Mouse (Mus musculus) kidney, adult 8-10 months (tissue): ENCODE measurements at regions not wholly inside any gene's neighbourhood (a gene's known extent, or its start where the extent isn't known, plus 50 kb on each side); places are given as distances from the start of the nearest gene placed in this dataset.

Experiments used
- DNase-seq, 2 experiments: peaks; one replicate each; pipeline ENCODE4 v3.0.0; 2022

GRCm38 (mm10) chr15:61927385-61928120, 1004.7 kb upstream of the A1bg start:
- no peak for DNase-seq

GRCm38 (mm10) chr15:61920041-61920440, 997.2 kb upstream of the A1bg start:
- DNase-seq = no peak

GRCm38 (mm10) chr15:61913546-61914160, 990.8 kb upstream of the A1bg start:
- DNase-seq = no peak

GRCm38 (mm10) chr15:61905165-61905845, 982.5 kb upstream of the A1bg start:
- DNase-seq = no peak

- no peak for DNase-seq
These were observed 977.0 kb upstream of the A1bg start for GRCm38 (mm10) chr15:61899809-61900208.

GRCm38 (mm10) chr15:61897566-61897965, 974.8 kb upstream of the A1bg start:
- DNase-seq = no peak

- DNase-seq = no peak
These were observed 967.5 kb upstream of the A1bg start for GRCm38 (mm10) chr15:61890330-61890729.

GRCm38 (mm10) chr15:61888569-61889326, 965.9 kb upstream of the A1bg start:
- no peak for DNase-seq

GRCm38 (mm10) chr15:61879408-61879807, 956.6 kb upstream of the A1bg start:
- no peak for DNase-seq

- DNase-seq = no peak
These were observed 950.2 kb upstream of the A1bg start for GRCm38 (mm10) chr15:61873047-61873446.

- no peak for DNase-seq
These were observed 937.9 kb upstream of the A1bg start for GRCm38 (mm10) chr15:61860759-61861158.

GRCm38 (mm10) chr15:61855880-61856279, 933.1 kb upstream of the A1bg start:
- DNase-seq = no peak

- no peak for DNase-seq
These were observed 889.9 kb upstream of the A1bg start for GRCm38 (mm10) chr15:61812671-61813070.

- no peak for DNase-seq
These were observed 882.6 kb upstream of the A1bg start for GRCm38 (mm10) chr15:61805379-61805778.

GRCm38 (mm10) chr15:61800155-61800554, 877.3 kb upstream of the A1bg start:
- no peak for DNase-seq

GRCm38 (mm10) chr15:61797827-61798226, 875.0 kb upstream of the A1bg start:
- DNase-seq = no peak

GRCm38 (mm10) chr15:61794506-61794905, 871.7 kb upstream of the A1bg start:
- DNase-seq = no peak

GRCm38 (mm10) chr15:61789847-61790562, 867.2 kb upstream of the A1bg start:
- no peak for DNase-seq

GRCm38 (mm10) chr15:61787046-61787445, 864.2 kb upstream of the A1bg start:
- DNase-seq = no peak

GRCm38 (mm10) chr15:61781531-61781930, 858.7 kb upstream of the A1bg start:
- no peak for DNase-seq

GRCm38 (mm10) chr15:61772996-61773395, 850.2 kb upstream of the A1bg start:
- DNase-seq = no peak

GRCm38 (mm10) chr15:61770721-61771542, 848.1 kb upstream of the A1bg start:
- no peak for DNase-seq
